Mouse (Mus musculus) heart, embryonic 12.5 days (tissue): ENCODE measurements around the gene Timm29. TPM values are rescaled to one million over a fixed set of nuclear protein-coding genes. Genes with fewer than 3 reads are reported as not detected.

ENCODE experiments used
- ATAC-seq: fragments of 200-750 bp; cut with Nextera tagmentation; 2 replicates; pipeline ENCODE4 v1.8.0; 2017; ENCODE audit warnings: moderate TSS enrichment, moderate library complexity; ENCODE audit not compliant: insufficient number of reproducible peaks, low FRiP score
- H3K27ac ChIP-seq: fragments of 300-500 bp; sonication (generic); 2 replicates; pipeline ENCODE4 v1.5.1; 2016; ENCODE audit warnings: mild to moderate bottlenecking, moderate library complexity; ENCODE audit not compliant: poor library complexity, severe bottlenecking
- H3K27me3 ChIP-seq: fragments of 300-500 bp; sonication (generic); replicated peaks from 2 replicates; pipeline ENCODE4 v1.6.1; 2016; ENCODE audit warnings: mild to moderate bottlenecking, moderate library complexity
- H3K36me3 ChIP-seq: fragments of 300-500 bp; sonication (generic); 2 replicates; pipeline ENCODE4 v1.6.1; 2016; ENCODE audit warnings: mild to moderate bottlenecking, moderate library complexity
- H3K4me1 ChIP-seq: fragments of 300-500 bp; sonication (generic); replicated peaks from 2 replicates; pipeline ENCODE4 v1.6.1; 2016; ENCODE audit warnings: mild to moderate bottlenecking
- H3K4me2 ChIP-seq: fragments of 300-500 bp; sonication (generic); 2 replicates; pipeline ENCODE4 v1.6.1; 2016; ENCODE audit warnings: mild to moderate bottlenecking, moderate library complexity
- H3K4me3 ChIP-seq: fragments of 300-500 bp; sonication (generic); 2 replicates; pipeline ENCODE4 v1.5.1; 2016; ENCODE audit warnings: mild to moderate bottlenecking
- H3K9ac ChIP-seq: fragments of 300-500 bp; sonication (generic); 2 replicates; pipeline ENCODE4 v1.6.1; 2016; ENCODE audit warnings: mild to moderate bottlenecking, moderate library complexity
- H3K9me3 ChIP-seq: fragments of 300-500 bp; sonication (generic); replicated peaks from 2 replicates; pipeline ENCODE4 v1.6.1; 2016; ENCODE audit warnings: mild to moderate bottlenecking, moderate library complexity
- WGBS: fragments of 180-500 bp; shearing (Covaris S2); methylation state at CpG from one replicate; pipeline ENCODE4 v1.1.7; 2016; 5-methylcytosine and 5-hydroxymethylcytosine counted together
- polyA plus RNA-seq: library from polyadenylated mRNA; unstranded; fragments of >200 nt; fragmentation: Nextera tagmentation; extraction: Ambion mirVana; gene quantifications from 2 replicates; pipeline ENCODE4 v1.2.1, GENCODE M21; 2016

Gene Timm29
- polyA plus RNA-seq, 1 experiment from 2014 or later: 33.6 TPM

GRCm38 (mm10) chr9:21601073-21601472 lies 8.6 kb downstream of the Timm29 start:
- H3K9ac ChIP-seq: no peak overlapping the region
- no peak overlapping the region for H3K27ac ChIP-seq

GRCm38 (mm10) chr9:21601722-21602399 lies 9.3 kb downstream of the Timm29 start:
- 51% methylated on average over 10 of the region's 10 CpGs for WGBS
- no peaks in the 10 kb centered on the region for H3K36me3 ChIP-seq
- no peak for ATAC-seq
- no peak overlapping the region for H3K4me2 ChIP-seq
- no peak overlapping the region for H3K9ac ChIP-seq
- H3K9me3 ChIP-seq: no peaks in the 10 kb centered on the region
- H3K27me3 ChIP-seq: no peaks in the 10 kb centered on the region
- H3K4me3 ChIP-seq: no peak overlapping the region
- H3K27ac ChIP-seq: no peak overlapping the region
- H3K4me1 ChIP-seq: no peaks in the 10 kb centered on the region

More at GRCm38 (mm10) chr9:21601073-21601472, 8.6 kb downstream of the Timm29 start:
- Histone ChIP-seq H3K27me3 (no peaks in the 10 kb centered on the region), H3K4me1 (no peaks in the 10 kb centered on the region), H3K4me3 (no peak overlapping the region), H3K9me3 (no peaks in the 10 kb centered on the region), H3K4me2 (no peak overlapping the region), H3K36me3 (peaks cover 4% of the 10 kb centered on the region)
- 75% methylated on average over 2 of the region's 2 CpGs for WGBS
- ATAC-seq: no peak

GRCm38 (mm10) chr9:21604119-21604518 lies 11.6 kb downstream of the Timm29 start:
- Histone ChIP-seq H3K27me3 (no peaks in the 10 kb centered on the region), H3K9me3 (no peaks in the 10 kb centered on the region), H3K4me2 (no peak overlapping the region), H3K36me3 (no peaks in the 10 kb centered on the region), H3K9ac (no peak overlapping the region), H3K4me1 (no peaks in the 10 kb centered on the region), H3K4me3 (no peak overlapping the region), H3K27ac (no peak overlapping the region)
- ATAC-seq: no peak
- WGBS: 67% methylated on average over 5 of the region's 5 CpGs

GRCm38 (mm10) chr9:21605865-21606264 lies 13.3 kb downstream of the Timm29 start:
- Histone ChIP-seq H3K9ac (no peak overlapping the region), H3K9me3 (no peaks in the 10 kb centered on the region), H3K4me2 (no peak overlapping the region), H3K36me3 (no peaks in the 10 kb centered on the region), H3K27ac (no peak overlapping the region), H3K27me3 (no peaks in the 10 kb centered on the region), H3K4me1 (no peaks in the 10 kb centered on the region), H3K4me3 (no peak overlapping the region)
- 73% methylated on average over 5 of the region's 5 CpGs for WGBS
- no peak for ATAC-seq

GRCm38 (mm10) chr9:21606648-21607047 lies 14.1 kb downstream of the Timm29 start:
- ATAC-seq: no peak
- H3K27ac ChIP-seq: no peak overlapping the region
- no peak overlapping the region for H3K4me3 ChIP-seq
- H3K9ac ChIP-seq: no peak overlapping the region
- H3K9me3 ChIP-seq: no peaks in the 10 kb centered on the region
- H3K27me3 ChIP-seq: no peaks in the 10 kb centered on the region
- no peak overlapping the region for H3K4me2 ChIP-seq
- H3K4me1 ChIP-seq: no peaks in the 10 kb centered on the region
- WGBS: 80% methylated on average over 1 of the region's 1 CpGs
- H3K36me3 ChIP-seq: no peaks in the 10 kb centered on the region

GRCm38 (mm10) chr9:21609861-21610260 lies 17.3 kb downstream of the Timm29 start:
- no peak overlapping the region for H3K9ac ChIP-seq
- WGBS: 75% methylated on average over 1 of the region's 1 CpGs
- no peaks in the 10 kb centered on the region for H3K27me3 ChIP-seq
- H3K9me3 ChIP-seq: no peaks in the 10 kb centered on the region
- H3K4me3 ChIP-seq: no peak overlapping the region
- H3K4me2 ChIP-seq: no peak overlapping the region
- ATAC-seq: no peak
- H3K27ac ChIP-seq: no peak overlapping the region
- no peaks in the 10 kb centered on the region for H3K36me3 ChIP-seq
- 0 out of 2 replicates have a peak, but pooled peaks cover 4% of the 10 kb centered on the region for H3K4me1 ChIP-seq

- ATAC-seq: no peak
- Histone ChIP-seq H3K9ac (peak overlapping the region; percentile 91), H3K4me2 (peak overlapping the region; percentile 77), H3K36me3 (peaks cover 10% of the 10 kb centered on the region; the same call in 1 of the 2 replicates), H3K27ac (peak overlapping the region; percentile 96), H3K4me1 (peaks cover 26% of the 10 kb centered on the region), H3K27me3 (no peaks in the 10 kb centered on the region), H3K9me3 (no peaks in the 10 kb centered on the region), H3K4me3 (peak overlapping the region; percentile 73)
- WGBS: 73% methylated on average over 15 of the region's 15 CpGs
Measured at GRCm38 (mm10) chr9:21614864-21615616, 22.5 kb downstream of the Timm29 start.

- H3K27ac ChIP-seq: peak within 1 kb of the TSS; percentile 96
- peak; percentile 96 for ATAC-seq
- WGBS: 1% methylated on average over 43 of the region's 45 CpGs
Measured at GRCm38 (mm10) chr9:21615617-21616231, 23.2 kb downstream of the Timm29 start, which contains the start of gene Smarca4. Gene Smarca4 (plus strand): TSS chr9:21616169.

GRCm38 (mm10) chr9:21616232-21616781 lies 23.8 kb downstream of the Timm29 start:
- peak overlapping the region; percentile 77 for H3K4me2 ChIP-seq
- peak overlapping the region; percentile 80 for H3K9ac ChIP-seq
- under 1% methylated on average over 47 of the region's 57 CpGs for WGBS
- no peaks in the 10 kb centered on the region for H3K27me3 ChIP-seq
- no peaks in the 10 kb centered on the region for H3K9me3 ChIP-seq
- peak overlapping the region; percentile 73 for H3K4me3 ChIP-seq
- peaks cover 26% of the 10 kb centered on the region for H3K4me1 ChIP-seq
- ATAC-seq: peak; percentile 88
- H3K27ac ChIP-seq: peak overlapping the region; percentile 94
- peaks cover 10% of the 10 kb centered on the region; the same call in 1 of the 2 replicates for H3K36me3 ChIP-seq

More at GRCm38 (mm10) chr9:21615617-21616231, 23.2 kb downstream of the Timm29 start, which contains the start of gene Smarca4:
- H3K27me3 ChIP-seq: no peaks in the 10 kb centered on the region
- no peaks in the 10 kb centered on the region for H3K9me3 ChIP-seq
- H3K4me1 ChIP-seq: peaks cover 26% of the 10 kb centered on the region
- peak within 1 kb of the TSS; percentile 91 for H3K9ac ChIP-seq
- peak within 1 kb of the TSS; percentile 73 for H3K4me3 ChIP-seq
- H3K36me3 ChIP-seq: peaks cover 10% of the 10 kb centered on the region; the same call in 1 of the 2 replicates
- peak within 1 kb of the TSS; percentile 77 for H3K4me2 ChIP-seq

GRCm38 (mm10) chr9:21617066-21617465 lies 24.5 kb downstream of the Timm29 start:
- Histone ChIP-seq H3K36me3 (peaks cover 10% of the 10 kb centered on the region; the same call in 1 of the 2 replicates), H3K4me2 (peak overlapping the region; percentile 77), H3K4me3 (peak overlapping the region; percentile 73), H3K27me3 (no peaks in the 10 kb centered on the region), H3K27ac (peak overlapping the region; percentile 94), H3K9ac (peak overlapping the region; percentile 80), H3K9me3 (no peaks in the 10 kb centered on the region), H3K4me1 (peaks cover 26% of the 10 kb centered on the region)
- WGBS: 6% methylated on average over 10 of the region's 10 CpGs
- no peak for ATAC-seq
